Mouse (Mus musculus) liver, embryonic 14.5 days (tissue): ENCODE results near the gene Abr. TPM values are rescaled to one million over a fixed set of nuclear protein-coding genes. Genes with fewer than 3 reads are reported as not detected.

Experiments
- ATAC-seq: fragments of 200-750 bp; cut with Nextera tagmentation; 2 replicates; pipeline ENCODE4 v1.8.0; 2017; ENCODE audit warnings: moderate number of reproducible peaks, mild to moderate bottlenecking, moderate library complexity; ENCODE audit not compliant: insufficient read depth
- DNase-seq, 3 experiments: peaks; one replicate each; pipeline ENCODE4 v3.0.0-alpha.2; 2012 to 2013; ENCODE audit warnings: low read depth in 3 of 3, low spot score in 3 of 3
- H3K27ac ChIP-seq: fragments of 300-500 bp; sonication (generic); 2 replicates; pipeline ENCODE4 v1.5.1; 2014; ENCODE audit warnings: moderate library complexity, mild to moderate bottlenecking, control low read depth, inconsistent platforms
- H3K27me3 ChIP-seq: fragments of 300-500 bp; sonication (generic); 2 replicates; pipeline ENCODE4 v1.6.1; 2014; ENCODE audit warnings: mild to moderate bottlenecking, low read length, moderate library complexity; ENCODE audit not compliant: control insufficient read depth, insufficient read depth
- H3K36me3 ChIP-seq: fragments of 300-500 bp; sonication (generic); replicated peaks from 2 replicates; pipeline ENCODE4 v1.6.1; 2014; ENCODE audit warnings: low read depth; ENCODE audit not compliant: control insufficient read depth, insufficient read depth
- H3K4me1 ChIP-seq, 2 experiments: fragments of 200-500 bp in 1 of 2; fragments of 300-500 bp in 1 of 2; sonication (generic) in 1 of 2; replicated peaks; 2 replicates each; pipeline ENCODE4 v1.6.1; 2012 to 2014; ENCODE audit warnings: antibody characterized with exemption in 1 of 2, inconsistent platforms in 1 of 2, low read length in 1 of 2; ENCODE audit not compliant: control insufficient read depth in 2 of 2, insufficient read depth in 2 of 2
- H3K4me2 ChIP-seq: fragments of 300-500 bp; sonication (generic); 2 replicates; pipeline ENCODE4 v1.6.1; 2014; ENCODE audit warnings: low read depth, mild to moderate bottlenecking, control low read depth, moderate library complexity
- H3K4me3 ChIP-seq, 2 experiments: fragments of 200-500 bp in 1 of 2; fragments of 300-500 bp in 1 of 2; sonication (generic) in 1 of 2; 2 replicates each; pipeline ENCODE4 v1.5.1; 2012 to 2014; ENCODE audit warnings: low read depth in 2 of 2, low read length in 2 of 2, mild to moderate bottlenecking in 2 of 2, control low read depth in 1 of 2, inconsistent platforms in 1 of 2, moderate library complexity in 1 of 2; ENCODE audit not compliant: insufficient read depth in 1 of 2
- H3K9ac ChIP-seq: fragments of 300-500 bp; sonication (generic); replicated peaks from 2 replicates; pipeline ENCODE4 v1.6.1; 2014; ENCODE audit warnings: mild to moderate bottlenecking, control low read depth, moderate library complexity
- H3K9me3 ChIP-seq: fragments of 300-500 bp; sonication (generic); 2 replicates; pipeline ENCODE4 v1.6.1; 2016; ENCODE audit warnings: low read length, mixed read lengths; ENCODE audit not compliant: control insufficient read depth
- CTCF ChIP-seq: IDR thresholded peaks from 2 replicates; pipeline ENCODE4 v1.5.1; 2016; ENCODE audit warnings: antibody characterized with exemption, low read depth, control low read depth
- EP300 ChIP-seq: IDR thresholded peaks from 2 replicates; pipeline ENCODE4 v1.6.1; 2016; ENCODE audit warnings: antibody characterized with exemption, low read depth
- WGBS: fragments of 180-500 bp; shearing (Covaris S2); extraction: QIAGEN DNeasy Blood & Tissue Kit; methylation state at CpG from one replicate; pipeline ENCODE4 v1.1.7; 2014; ENCODE audit not compliant: insufficient replicate concordance; 5-methylcytosine and 5-hydroxymethylcytosine counted together
- polyA plus RNA-seq, 2 experiments: library from polyadenylated mRNA; depleted of rRNA in 1 of 2; stranded (reverse) in 1 of 2; unstranded in 1 of 2; fragments of >200 nt; fragmentation: Nextera tagmentation in 1 of 2; extraction: Ambion mirVana in 1 of 2; gene quantifications; 2 replicates each; pipeline versions ENCODE4 v1.2.1 to v1.2.3; 2012 to 2014

The Abr gene
- polyA plus RNA-seq, 2 experiments: 2.3 to 3.3 TPM

- TF ChIP-seq CTCF (no peak), EP300 (no peak)
- Histone ChIP-seq H3K4me2 (no peak overlapping the region), H3K9me3 (no peaks in the 10 kb centered on the region), H3K27ac (no peak overlapping the region), H3K36me3 (no peaks in the 10 kb centered on the region), H3K9ac (no peak overlapping the region), H3K4me3 (no peak overlapping the region), H3K4me1 (no peaks in the 10 kb centered on the region), H3K27me3 (no peaks in the 10 kb centered on the region)
- ATAC-seq (no peak), DNase-seq (no peak)
- WGBS: 68% methylated on average over 5 of the region's 5 CpGs
These were observed 160.4 kb downstream of the Abr start for GRCm38 (mm10) chr11:76461696-76462095.

GRCm38 (mm10) chr11:76461201-76461600 is 160.9 kb downstream of the Abr start:
- no peak for ATAC-seq
- no peaks in the 10 kb centered on the region; a peak in 1 of 4 replicates for H3K4me1 ChIP-seq
- no peak overlapping the region for H3K4me3 ChIP-seq
- H3K4me2 ChIP-seq: no peak overlapping the region
- H3K27ac ChIP-seq: no peak overlapping the region
- H3K9me3 ChIP-seq: no peaks in the 10 kb centered on the region
- TF ChIP-seq EP300: no peak
- no peak for TF ChIP-seq CTCF
- DNase-seq: no peak
- H3K36me3 ChIP-seq: no peaks in the 10 kb centered on the region
- H3K9ac ChIP-seq: no peak overlapping the region
- 55% methylated on average over 6 of the region's 6 CpGs for WGBS
- no peaks in the 10 kb centered on the region for H3K27me3 ChIP-seq

- no peak for TF ChIP-seq CTCF
- TF ChIP-seq EP300: no peak
- ATAC-seq: no peak
- Histone ChIP-seq H3K27ac (no peak overlapping the region), H3K4me1 (no peaks in the 10 kb centered on the region; a peak in 1 of 4 replicates), H3K9ac (no peak overlapping the region), H3K36me3 (no peaks in the 10 kb centered on the region), H3K4me2 (no peak overlapping the region), H3K4me3 (no peak overlapping the region), H3K27me3 (no peaks in the 10 kb centered on the region), H3K9me3 (no peaks in the 10 kb centered on the region)
- no peak for DNase-seq
- WGBS: 45% methylated on average over 3 of the region's 3 CpGs
These were observed 162.6 kb downstream of the Abr start for GRCm38 (mm10) chr11:76459489-76459888.

- no peak overlapping the region for H3K9ac ChIP-seq
- ATAC-seq (no peak), DNase-seq (no peak)
- TF ChIP-seq CTCF (no peak), EP300 (no peak)
- no peaks in the 10 kb centered on the region for H3K36me3 ChIP-seq
- no peak overlapping the region for H3K4me2 ChIP-seq
- H3K27me3 ChIP-seq: no peaks in the 10 kb centered on the region
- no peak overlapping the region for H3K4me3 ChIP-seq
- no peak overlapping the region for H3K27ac ChIP-seq
- 34% methylated on average over 9 of the region's 9 CpGs for WGBS
- H3K4me1 ChIP-seq: no peaks in the 10 kb centered on the region; a peak in 1 of 4 replicates
- H3K9me3 ChIP-seq: no peaks in the 10 kb centered on the region
These were observed 163.4 kb downstream of the Abr start for GRCm38 (mm10) chr11:76458730-76459129.

GRCm38 (mm10) chr11:76456897-76457296 is 165.2 kb downstream of the Abr start:
- Histone ChIP-seq H3K4me2 (no peak overlapping the region), H3K9me3 (no peaks in the 10 kb centered on the region), H3K27me3 (no peaks in the 10 kb centered on the region), H3K36me3 (no peaks in the 10 kb centered on the region), H3K4me1 (no peaks in the 10 kb centered on the region; a peak in 1 of 4 replicates), H3K27ac (no peak overlapping the region), H3K9ac (no peak overlapping the region), H3K4me3 (no peak overlapping the region)
- TF ChIP-seq CTCF (no peak), EP300 (no peak)
- no peak for DNase-seq
- ATAC-seq: no peak
- 37% methylated on average over 10 of the region's 10 CpGs for WGBS

- no peak overlapping the region for H3K27ac ChIP-seq
- TF ChIP-seq CTCF: peak; percentile 98
- no peak for TF ChIP-seq EP300
- no peaks in the 10 kb centered on the region for H3K9me3 ChIP-seq
- H3K4me3 ChIP-seq: no peak overlapping the region
- DNase-seq (peak; percentile 40 to 49 (median 43)), ATAC-seq (no peak)
- 23% methylated on average over 6 of the region's 6 CpGs for WGBS
- H3K36me3 ChIP-seq: no peaks in the 10 kb centered on the region
- H3K4me2 ChIP-seq: no peak overlapping the region
- no peak overlapping the region for H3K9ac ChIP-seq
- H3K27me3 ChIP-seq: no peaks in the 10 kb centered on the region
- no peaks in the 10 kb centered on the region; a peak in 1 of 4 replicates for H3K4me1 ChIP-seq
These were observed 165.9 kb downstream of the Abr start for GRCm38 (mm10) chr11:76456233-76456632.
